Mouse (Mus musculus) hindbrain, embryonic 13.5 days (tissue): ENCODE results near the gene Calr. TPM values are rescaled to one million over a fixed set of nuclear protein-coding genes. Genes with fewer than 3 reads are reported as not detected.
A peak's percentile ranks its signal among the peaks of the same experiment; 100 is the strongest.
"Not testable (repeated sequence)": the region's sequence is repeated elsewhere in the genome, so short reads cannot be mapped to it uniquely, and the experiment has no call there.

Source experiments
- ATAC-seq: fragments of 200-750 bp; cut with Nextera tagmentation; 2 replicates; pipeline ENCODE4 v1.8.0; 2017; ENCODE audit warnings: moderate TSS enrichment; ENCODE audit not compliant: low FRiP score
- H3K27ac ChIP-seq: fragments of 300-500 bp; sonication (generic); 2 replicates; pipeline ENCODE4 v1.5.1; 2015; ENCODE audit warnings: inconsistent platforms, mild to moderate bottlenecking, moderate library complexity
- H3K27me3 ChIP-seq: fragments of 300-500 bp; sonication (generic); 2 replicates; pipeline ENCODE4 v1.6.1; 2015; ENCODE audit warnings: mild to moderate bottlenecking, inconsistent platforms
- H3K36me3 ChIP-seq: fragments of 300-500 bp; sonication (generic); 2 replicates; pipeline ENCODE4 v1.6.1; 2015; ENCODE audit warnings: mild to moderate bottlenecking, inconsistent platforms
- H3K4me1 ChIP-seq: fragments of 300-500 bp; sonication (generic); replicated peaks from 2 replicates; pipeline ENCODE4 v1.6.1; 2015; ENCODE audit warnings: inconsistent platforms
- H3K4me2 ChIP-seq: fragments of 300-500 bp; sonication (generic); 2 replicates; pipeline ENCODE4 v1.6.1; 2015; ENCODE audit warnings: inconsistent platforms, mild to moderate bottlenecking, moderate library complexity
- H3K4me3 ChIP-seq: fragments of 300-500 bp; sonication (generic); 2 replicates; pipeline ENCODE4 v1.5.1; 2015; ENCODE audit warnings: mild to moderate bottlenecking, inconsistent platforms
- H3K9ac ChIP-seq: fragments of 300-500 bp; sonication (generic); 2 replicates; pipeline ENCODE4 v1.6.1; 2015; ENCODE audit warnings: mild to moderate bottlenecking, inconsistent platforms
- H3K9me3 ChIP-seq: fragments of 300-500 bp; sonication (generic); 2 replicates; pipeline ENCODE4 v1.6.1; 2016; ENCODE audit warnings: inconsistent platforms
- WGBS: fragments of 180-500 bp; shearing (Covaris S2); methylation state at CpG from one replicate; pipeline ENCODE4 v1.1.7; 2015; 5-methylcytosine and 5-hydroxymethylcytosine counted together
- polyA plus RNA-seq: library from polyadenylated mRNA; unstranded; fragments of >200 nt; fragmentation: Nextera tagmentation; extraction: Ambion mirVana; gene quantifications from 2 replicates; pipeline ENCODE4 v1.2.1, GENCODE M21; 2015

Gene Calr
- polyA plus RNA-seq, 1 experiment from 2014 or later, result 672 TPM

DNA sequence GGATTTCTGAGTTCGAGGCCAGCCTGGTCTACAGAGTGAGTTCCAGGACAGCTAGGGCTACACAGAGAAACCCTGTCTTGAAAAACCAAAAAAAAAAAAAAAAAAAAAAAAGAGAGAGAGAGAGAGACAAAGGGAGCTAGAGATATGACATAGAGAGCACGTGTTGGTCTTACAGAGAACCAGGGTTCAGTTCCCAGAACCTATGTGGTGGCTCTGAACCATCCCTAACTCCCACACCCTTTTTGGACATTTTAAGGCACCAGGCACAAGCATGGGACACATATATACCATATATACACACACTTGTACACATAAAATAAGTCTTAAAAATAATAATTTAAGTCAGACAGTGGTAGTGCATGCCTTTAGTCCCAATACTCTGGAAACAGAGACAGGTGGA lies 20.2 kb downstream of the Calr start:
- H3K4me2 ChIP-seq, H3K27ac ChIP-seq, H3K9ac ChIP-seq, H3K36me3 ChIP-seq, ATAC-seq, H3K9me3 ChIP-seq, H3K4me3 ChIP-seq: not testable (repeated sequence)
- H3K4me1 ChIP-seq, result peaks cover 16% of the 10 kb centered on the region
- peaks cover 11% of the 10 kb centered on the region; the same call in 1 of the 2 replicates for H3K27me3 ChIP-seq
- WGBS, result 83% methylated on average over 2 of the region's 2 CpGs

DNA sequence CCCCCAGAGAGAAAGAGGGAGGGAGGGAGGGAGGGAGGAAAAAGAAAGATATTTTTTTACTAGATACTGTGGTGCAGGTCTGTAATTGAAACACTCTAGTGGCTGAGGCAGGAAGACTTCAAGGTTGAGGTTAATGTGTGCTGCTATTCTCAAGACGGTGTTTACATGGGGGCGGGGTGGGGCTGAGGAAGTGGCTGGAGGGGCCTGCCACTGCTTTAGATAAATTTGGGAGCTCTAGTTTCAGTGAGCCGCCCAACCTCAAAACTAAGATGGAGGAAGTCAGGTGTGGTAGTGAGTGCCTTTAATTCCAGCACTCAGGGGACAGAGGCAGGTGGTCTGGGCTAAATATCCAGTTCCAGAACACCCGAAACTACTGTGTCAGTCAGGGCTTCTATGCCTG lies 21.1 kb downstream of the Calr start:
- 73% methylated on average over 4 of the region's 4 CpGs for WGBS
- Histone ChIP-seq H3K36me3 (no peaks in the 10 kb centered on the region), H3K4me2 (no peak overlapping the region), H3K9ac (no peak overlapping the region), H3K27ac (no peak overlapping the region), H3K4me1 (peaks cover 16% of the 10 kb centered on the region), H3K27me3 (peaks cover 14% of the 10 kb centered on the region; the same call in 1 of the 2 replicates), H3K9me3 (no peaks in the 10 kb centered on the region), H3K4me3 (no peak overlapping the region)
- ATAC-seq, result no peak

DNA sequence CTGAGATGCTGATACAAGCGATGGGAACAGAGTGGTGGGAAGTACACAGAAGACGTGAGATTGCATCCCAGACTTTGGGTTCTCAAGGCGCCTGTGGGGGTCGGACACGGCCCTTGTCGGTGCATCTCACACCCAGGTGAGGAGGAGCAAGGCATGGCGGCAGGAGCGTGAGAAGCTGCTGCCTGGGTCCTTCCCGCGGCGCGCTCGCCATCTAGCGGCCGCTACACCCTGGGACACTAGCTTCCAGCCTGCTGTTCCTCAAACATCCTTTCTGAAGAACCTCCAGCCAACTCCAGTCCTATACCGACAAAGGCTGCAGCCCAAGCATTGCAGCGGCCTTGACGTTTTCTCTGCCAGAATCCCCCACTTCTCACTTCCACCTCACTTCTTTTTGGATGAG lies 23.1 kb downstream of the Calr start:
- peak overlapping the region; percentile 30 for H3K4me3 ChIP-seq
- under 1% methylated on average over 18 of the region's 18 CpGs for WGBS
- peak; percentile 74 for ATAC-seq
- no peak overlapping the region for H3K27ac ChIP-seq
- H3K9me3 ChIP-seq, result no peaks in the 10 kb centered on the region
- H3K27me3 ChIP-seq, result peaks cover 14% of the 10 kb centered on the region; the same call in 1 of the 2 replicates
- H3K4me1 ChIP-seq, result peaks cover 16% of the 10 kb centered on the region
- peak overlapping the region; percentile 54 for H3K4me2 ChIP-seq
- H3K9ac ChIP-seq, result peak overlapping the region; percentile 55
- H3K36me3 ChIP-seq, result no peaks in the 10 kb centered on the region

DNA sequence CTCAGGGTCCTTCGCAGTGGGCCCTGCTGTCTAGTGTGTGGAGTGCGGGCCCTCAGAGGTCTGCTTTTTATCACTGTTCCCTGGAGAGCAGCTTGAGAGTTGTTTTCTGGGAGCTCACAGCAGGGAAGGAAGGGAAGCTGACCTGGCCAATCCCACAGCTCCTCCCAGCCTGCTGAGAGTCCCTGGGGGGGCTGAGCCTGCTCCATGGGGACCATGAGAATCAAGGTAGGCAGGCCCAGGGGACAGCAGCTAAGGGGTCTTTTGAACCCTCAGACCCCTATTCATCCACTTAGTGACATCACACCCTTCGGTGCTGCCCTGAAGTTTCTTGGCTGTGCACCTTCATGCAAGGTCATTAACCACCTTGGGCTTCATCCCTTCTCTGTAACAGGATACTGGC lies 24.0 kb downstream of the Calr start, which contains the start of gene Dand5:
TSS of gene Dand5 (minus strand) at position 101 of the 400 bp plus-strand sequence.
- ATAC-seq, result no peak
- peak within 1 kb of the TSS; percentile 54 for H3K4me2 ChIP-seq
- peaks cover 16% of the 10 kb centered on the region for H3K4me1 ChIP-seq
- WGBS, result 38% methylated on average over 3 of the region's 3 CpGs
- no peak within 1 kb of the TSS for H3K27ac ChIP-seq
- no peaks in the 10 kb centered on the region for H3K9me3 ChIP-seq
- H3K36me3 ChIP-seq, result no peaks in the 10 kb centered on the region
- H3K9ac ChIP-seq, result peak within 1 kb of the TSS; percentile 55
- peak within 1 kb of the TSS; percentile 30 for H3K4me3 ChIP-seq
- peaks cover 14% of the 10 kb centered on the region; the same call in 1 of the 2 replicates for H3K27me3 ChIP-seq

DNA sequence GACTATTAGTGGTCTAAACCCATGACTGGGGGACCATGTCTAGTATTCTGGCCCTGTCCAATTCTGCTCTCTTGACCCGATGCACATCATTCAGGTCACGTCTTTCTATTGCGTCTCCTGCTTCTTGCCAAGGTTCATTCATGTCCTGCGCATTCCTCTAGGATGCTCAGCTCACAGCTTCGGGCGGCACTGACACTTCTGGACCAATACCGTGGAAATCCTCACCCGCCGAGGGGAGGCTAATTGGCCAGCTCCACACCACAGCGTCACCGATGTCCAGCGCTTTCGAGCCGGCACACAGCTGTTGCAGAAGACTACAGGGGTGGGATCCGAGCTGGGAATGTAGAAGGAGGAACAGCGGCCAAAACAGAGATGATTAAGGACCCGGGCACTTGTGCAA lies 30.6 kb downstream of the Calr start:
- no peak for ATAC-seq
- peak overlapping the region; percentile 80 for H3K27ac ChIP-seq
- H3K27me3 ChIP-seq, result peaks cover 25% of the 10 kb centered on the region
- no peak overlapping the region for H3K4me3 ChIP-seq
- H3K9me3 ChIP-seq, result no peaks in the 10 kb centered on the region
- 77% methylated on average over 17 of the region's 17 CpGs for WGBS
- H3K4me2 ChIP-seq, result no peak overlapping the region
- H3K4me1 ChIP-seq, result peaks cover 37% of the 10 kb centered on the region
- 0 out of 2 replicates have a peak, but pooled peaks cover 5% of the 10 kb centered on the region for H3K36me3 ChIP-seq
- no peak overlapping the region for H3K9ac ChIP-seq

DNA sequence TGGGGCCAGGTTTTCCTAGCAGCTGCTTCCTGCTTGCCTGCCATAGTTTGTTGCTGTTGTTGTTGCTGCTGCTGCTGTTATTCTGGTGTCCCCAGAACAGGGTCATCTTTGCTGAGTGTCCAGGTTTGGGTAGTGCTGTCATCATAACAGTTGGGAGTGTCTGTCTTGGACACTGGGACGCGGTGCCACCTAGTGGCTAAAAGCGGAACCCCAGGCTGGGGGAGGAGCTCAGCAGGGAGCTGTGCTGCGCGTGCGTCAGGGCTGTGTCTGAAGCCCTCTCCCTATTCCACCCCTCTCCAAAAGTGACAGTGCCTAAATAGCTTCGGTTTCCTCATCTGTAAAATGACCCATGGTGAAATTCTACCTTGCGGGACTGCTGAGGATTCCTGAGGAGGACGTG lies 31.2 kb downstream of the Calr start:
- no peak overlapping the region for H3K4me2 ChIP-seq
- peak overlapping the region; percentile 80 for H3K27ac ChIP-seq
- 0 out of 2 replicates have a peak, but pooled peaks cover 5% of the 10 kb centered on the region for H3K36me3 ChIP-seq
- H3K4me1 ChIP-seq, result peaks cover 42% of the 10 kb centered on the region
- no peak overlapping the region for H3K4me3 ChIP-seq
- H3K9me3 ChIP-seq, result no peaks in the 10 kb centered on the region
- peak; percentile 37; the same call in 1 of the 2 replicates for ATAC-seq
- no peak overlapping the region for H3K9ac ChIP-seq
- WGBS, result 9% methylated on average over 9 of the region's 9 CpGs
- peaks cover 25% of the 10 kb centered on the region for H3K27me3 ChIP-seq

DNA sequence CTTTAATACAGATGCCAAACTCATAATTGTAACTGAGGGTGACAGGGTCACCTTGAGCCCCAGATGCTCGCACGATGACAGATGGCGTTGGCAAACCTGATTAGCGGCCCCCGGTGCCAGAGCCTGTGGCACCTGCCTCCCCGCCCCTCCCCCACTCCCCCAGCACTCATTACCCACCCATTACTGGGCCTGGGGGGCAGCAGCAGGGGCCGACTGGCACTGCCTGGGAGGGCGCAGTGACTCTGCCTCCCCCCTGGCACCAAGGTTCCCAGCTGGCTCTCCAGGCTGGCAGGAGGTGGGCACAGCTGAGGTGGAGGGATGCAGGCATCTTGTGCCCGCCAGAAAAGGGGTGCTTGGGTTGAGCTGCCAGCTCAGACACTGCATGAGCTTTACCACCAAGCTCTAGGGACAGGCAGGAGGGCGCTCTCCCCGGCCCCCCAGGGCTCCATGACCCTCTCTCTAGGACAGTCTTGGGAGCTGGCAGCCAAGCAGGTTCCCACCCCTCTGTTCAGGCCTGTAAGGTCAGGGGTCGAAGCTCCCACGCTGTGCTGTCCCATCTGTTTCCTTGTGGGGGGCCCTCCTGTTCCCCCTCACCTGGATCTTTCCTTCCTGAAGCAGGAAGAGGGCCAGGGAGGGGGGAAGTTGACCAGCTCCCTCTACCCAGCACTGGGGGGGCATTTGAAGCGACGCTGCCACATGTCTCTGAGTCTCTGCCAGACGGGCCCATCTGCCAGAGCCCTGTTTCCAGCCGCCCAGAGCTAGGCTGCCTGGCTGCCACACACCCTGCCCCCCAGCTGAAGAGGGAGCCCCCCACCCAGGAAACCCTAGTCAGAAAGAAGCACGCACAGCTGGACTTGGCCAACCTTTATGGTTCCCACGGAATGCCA lies 31.9 kb downstream of the Calr start:
- WGBS, result 30% methylated on average over 19 of the region's 19 CpGs
- peak; percentile 41 for ATAC-seq
- Histone ChIP-seq H3K4me3 (no peak overlapping the region), H3K9ac (peak overlapping the region; percentile 19; the same call in 1 of the 2 replicates), H3K4me1 (peaks cover 45% of the 10 kb centered on the region), H3K27ac (peak overlapping the region; percentile 80), H3K36me3 (0 out of 2 replicates have a peak, but pooled peaks cover 5% of the 10 kb centered on the region), H3K9me3 (no peaks in the 10 kb centered on the region), H3K27me3 (peaks cover 25% of the 10 kb centered on the region), H3K4me2 (no peak overlapping the region)

DNA sequence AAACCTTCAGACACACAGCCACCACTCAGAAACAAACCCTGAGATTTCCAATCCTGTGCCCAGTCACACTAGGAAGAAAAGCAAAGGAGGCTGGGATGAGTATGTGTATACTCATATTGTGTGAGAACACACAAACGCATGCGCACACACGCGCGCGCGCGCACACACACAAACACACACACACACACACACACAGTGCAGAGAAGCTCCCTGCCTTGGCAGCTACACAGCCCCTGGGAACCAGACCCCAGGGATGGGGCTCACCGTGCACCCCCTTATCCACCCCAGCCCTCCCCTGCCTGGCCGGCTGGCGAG lies 32.5 kb downstream of the Calr start:
- Histone ChIP-seq H3K36me3 (0 out of 2 replicates have a peak, but pooled peaks cover 5% of the 10 kb centered on the region), H3K9ac (peak overlapping the region; percentile 19; the same call in 1 of the 2 replicates), H3K4me3 (no peak overlapping the region), H3K27ac (peak overlapping the region; percentile 80), H3K4me2 (no peak overlapping the region), H3K9me3 (no peaks in the 10 kb centered on the region), H3K4me1 (peaks cover 51% of the 10 kb centered on the region), H3K27me3 (peaks cover 30% of the 10 kb centered on the region)
- WGBS, result 57% methylated on average over 11 of the region's 11 CpGs
- ATAC-seq, result peak; percentile 5

DNA sequence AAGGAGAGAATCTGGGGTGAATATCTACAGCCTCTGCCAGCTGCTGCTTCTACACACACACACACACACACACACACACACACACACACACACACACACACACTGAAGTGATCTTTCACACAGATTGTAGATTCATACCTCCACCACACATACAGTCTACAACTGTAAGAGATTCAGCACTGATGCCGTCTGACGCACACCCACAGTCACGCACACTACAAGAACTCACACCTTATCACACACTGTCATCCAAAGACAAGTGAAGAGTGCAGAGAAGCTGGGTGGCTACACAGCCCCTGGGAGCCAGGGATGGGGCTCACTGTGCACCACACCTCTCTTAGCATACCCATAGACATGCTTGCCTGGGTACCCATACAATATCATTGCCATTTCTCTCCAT lies 32.9 kb downstream of the Calr start:
- Histone ChIP-seq H3K4me2 (no peak overlapping the region), H3K27me3 (peaks cover 34% of the 10 kb centered on the region), H3K4me3 (no peak overlapping the region), H3K9ac (0 out of 2 replicates have a peak overlapping the region, but pooled peaks have one; percentile 14), H3K4me1 (peaks cover 55% of the 10 kb centered on the region), H3K9me3 (no peaks in the 10 kb centered on the region), H3K36me3 (0 out of 2 replicates have a peak, but pooled peaks cover 5% of the 10 kb centered on the region), H3K27ac (peak overlapping the region; percentile 80)
- no peak for ATAC-seq
- WGBS, result 89% methylated on average over 3 of the region's 3 CpGs

DNA sequence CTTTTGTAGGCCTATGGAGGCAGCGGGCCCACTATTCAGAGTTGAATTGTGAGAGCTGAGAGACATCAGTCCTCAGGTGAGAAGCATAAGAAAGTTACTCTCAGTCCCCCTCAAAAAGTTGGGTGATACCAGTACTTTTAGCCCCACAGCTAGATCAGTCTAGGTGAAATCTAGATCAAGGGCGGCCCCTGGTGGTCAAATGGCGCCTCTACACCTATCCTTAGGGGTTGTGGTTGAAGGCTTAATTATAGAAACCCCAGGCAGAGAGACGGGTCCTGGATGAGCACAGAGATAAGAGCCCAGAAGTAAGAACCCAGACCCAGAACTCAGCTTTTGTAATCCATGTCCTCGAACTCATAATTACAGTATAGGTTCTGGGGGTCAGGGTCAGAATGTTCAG lies 33.7 kb downstream of the Calr start:
- Histone ChIP-seq H3K4me3 (no peak overlapping the region), H3K4me1 (peaks cover 61% of the 10 kb centered on the region), H3K36me3 (0 out of 2 replicates have a peak, but pooled peaks cover 5% of the 10 kb centered on the region), H3K4me2 (no peak overlapping the region), H3K27ac (no peak overlapping the region), H3K27me3 (peaks cover 42% of the 10 kb centered on the region), H3K9me3 (no peaks in the 10 kb centered on the region), H3K9ac (no peak overlapping the region)
- WGBS, result 2% methylated on average over 5 of the region's 5 CpGs
- ATAC-seq, result no peak

DNA sequence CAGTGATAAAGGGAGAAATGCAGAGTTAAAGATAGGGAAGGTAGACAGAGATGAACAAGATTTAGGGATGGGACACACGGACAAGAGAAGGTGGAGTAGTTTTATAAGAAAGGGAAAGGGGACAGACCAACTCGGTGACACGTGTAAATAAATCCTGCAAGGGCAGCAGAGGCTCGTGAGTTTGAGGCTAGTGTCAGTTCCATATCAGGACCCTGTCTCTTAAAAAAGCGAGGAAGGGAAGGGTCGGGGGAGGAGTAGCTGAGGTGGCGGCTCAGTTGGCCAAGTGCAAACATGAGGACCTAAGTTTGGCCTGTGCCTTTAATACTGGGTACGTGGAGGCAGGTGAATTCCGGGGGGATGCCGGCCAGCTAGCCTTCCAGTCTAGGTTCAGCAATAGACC lies 35.4 kb downstream of the Calr start:
- H3K4me3 ChIP-seq, result peak overlapping the region; percentile 31
- WGBS, result 16% methylated on average over 10 of the region's 10 CpGs
- H3K4me1 ChIP-seq, result peaks cover 61% of the 10 kb centered on the region
- ATAC-seq, result no peak
- H3K9ac ChIP-seq, result peak overlapping the region; percentile 14; the same call in 1 of the 2 replicates
- H3K27me3 ChIP-seq, result peaks cover 55% of the 10 kb centered on the region
- H3K27ac ChIP-seq, result peak overlapping the region; percentile 58
- no peaks in the 10 kb centered on the region for H3K9me3 ChIP-seq
- 0 out of 2 replicates have a peak, but pooled peaks cover 5% of the 10 kb centered on the region for H3K36me3 ChIP-seq
- H3K4me2 ChIP-seq, result peak overlapping the region; percentile 54

DNA sequence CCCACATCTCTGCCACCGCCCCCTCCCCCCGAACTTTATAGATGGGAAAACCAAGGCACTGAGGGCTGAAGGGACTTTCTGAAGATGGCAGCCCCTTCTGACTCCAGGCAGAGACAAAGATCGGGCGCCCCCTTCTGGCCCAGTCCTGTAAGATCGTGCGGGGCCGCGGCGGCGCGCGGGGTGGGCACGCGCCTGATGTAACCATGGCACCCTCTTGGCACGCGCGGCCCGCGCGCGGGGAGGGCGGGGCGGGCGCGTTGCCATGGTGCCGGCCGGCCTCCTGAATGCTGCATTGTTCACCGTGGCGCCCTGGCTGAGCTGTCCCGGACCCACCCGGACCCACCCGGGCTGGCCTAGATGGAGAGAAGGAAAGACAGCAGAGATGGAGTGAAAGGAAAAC lies 35.8 kb downstream of the Calr start:
- Histone ChIP-seq H3K4me1 (peaks cover 61% of the 10 kb centered on the region), H3K27ac (peak overlapping the region; percentile 58), H3K9me3 (no peaks in the 10 kb centered on the region), H3K27me3 (peaks cover 56% of the 10 kb centered on the region), H3K4me3 (peak overlapping the region; percentile 31), H3K9ac (peak overlapping the region; percentile 14; the same call in 1 of the 2 replicates), H3K36me3 (0 out of 2 replicates have a peak, but pooled peaks cover 3% of the 10 kb centered on the region), H3K4me2 (peak overlapping the region; percentile 54)
- peak; percentile 78 for ATAC-seq
- under 1% methylated on average over 32 of the region's 32 CpGs for WGBS
